Mouse (Mus musculus): ENCODE results near the gene Stap2. TPM values are rescaled to one million over a fixed set of nuclear protein-coding genes. Genes with fewer than 3 reads are reported as not detected.

The Stap2 gene
- 2.3 TPM for polyA plus RNA-seq (2017; shearing (Covaris generic))

DNA sequence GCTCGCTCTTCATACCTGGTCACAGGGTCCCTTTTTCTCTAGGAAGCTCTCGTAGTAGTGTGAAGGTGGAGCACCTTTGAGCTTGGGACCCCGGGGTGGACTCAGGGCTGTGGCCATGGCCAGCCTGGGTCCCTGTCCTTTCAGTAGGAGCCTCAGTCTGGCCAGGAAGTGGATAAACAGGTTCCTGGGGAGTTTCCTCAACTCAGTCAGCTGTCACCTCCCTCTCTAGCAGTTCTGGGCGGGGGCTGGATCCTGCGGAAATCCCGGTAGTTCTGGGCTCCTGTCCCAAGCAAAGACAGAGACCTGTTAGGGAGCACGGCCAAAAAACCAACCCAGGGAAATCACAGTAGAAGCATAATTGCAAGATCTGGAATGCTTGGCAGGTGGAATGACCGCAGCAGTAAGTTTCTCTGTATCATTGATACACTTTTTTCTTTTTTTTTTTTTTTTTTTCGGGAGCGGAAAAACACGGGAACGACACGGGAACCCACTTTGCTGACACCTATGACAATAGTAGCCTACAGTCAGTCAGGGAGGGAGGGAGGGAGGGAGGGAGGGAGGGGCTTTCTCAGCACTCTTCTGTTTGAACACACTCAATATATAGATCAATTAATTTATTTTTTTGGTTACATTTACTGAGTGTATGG, at the start of gene Stap2, which contains the start of gene Mpnd:
TSS of gene Stap2 (minus strand) at position 170 of the 647 bp plus-strand sequence.
TSS of gene Mpnd (plus strand) at position 297 of the 647 bp plus-strand sequence.

DNA sequence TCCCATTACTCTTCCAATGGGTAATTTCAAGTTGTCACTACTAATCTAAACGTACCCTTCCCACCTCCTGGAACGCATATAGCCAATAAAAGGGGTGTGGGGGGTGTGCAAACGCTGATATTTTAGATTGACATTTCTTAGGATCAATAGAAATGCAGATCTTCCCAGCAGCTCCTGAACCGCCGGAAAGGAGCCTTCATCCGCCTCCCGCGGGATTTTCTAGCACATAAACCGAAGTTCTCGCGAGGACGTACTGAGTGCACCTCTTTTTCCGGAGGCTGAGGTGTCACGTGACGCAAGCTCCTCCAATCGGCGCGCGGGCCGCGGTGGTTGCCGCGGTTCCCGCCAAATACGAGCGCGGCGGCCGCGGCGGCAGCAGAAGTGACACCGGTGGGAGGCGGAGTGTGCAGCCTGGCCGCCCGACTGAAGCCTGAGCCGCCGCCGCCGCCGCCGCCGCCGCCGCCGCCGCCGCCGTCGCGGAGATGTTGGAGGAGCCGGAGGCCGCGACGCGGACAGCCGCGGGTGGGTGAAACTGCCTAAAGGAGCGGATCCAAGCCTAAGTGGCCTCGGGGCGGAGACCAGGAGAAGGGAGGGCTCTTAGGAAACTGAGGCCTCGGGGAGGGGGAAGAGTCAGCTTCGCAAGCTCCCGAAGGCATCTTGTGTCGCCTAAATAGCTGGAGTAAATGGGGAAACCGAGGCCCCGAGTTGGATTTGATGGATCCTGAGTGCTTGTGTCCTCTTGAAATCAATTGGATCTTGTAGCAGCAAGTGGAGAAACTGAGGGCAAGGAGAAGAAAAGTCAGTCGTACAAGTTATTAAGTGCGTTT, 34.9 kb upstream of the Stap2 start, which contains the start of gene Chaf1a:
TSS of gene Chaf1a (plus strand) at position 410 of the 827 bp plus-strand sequence.

DNA sequence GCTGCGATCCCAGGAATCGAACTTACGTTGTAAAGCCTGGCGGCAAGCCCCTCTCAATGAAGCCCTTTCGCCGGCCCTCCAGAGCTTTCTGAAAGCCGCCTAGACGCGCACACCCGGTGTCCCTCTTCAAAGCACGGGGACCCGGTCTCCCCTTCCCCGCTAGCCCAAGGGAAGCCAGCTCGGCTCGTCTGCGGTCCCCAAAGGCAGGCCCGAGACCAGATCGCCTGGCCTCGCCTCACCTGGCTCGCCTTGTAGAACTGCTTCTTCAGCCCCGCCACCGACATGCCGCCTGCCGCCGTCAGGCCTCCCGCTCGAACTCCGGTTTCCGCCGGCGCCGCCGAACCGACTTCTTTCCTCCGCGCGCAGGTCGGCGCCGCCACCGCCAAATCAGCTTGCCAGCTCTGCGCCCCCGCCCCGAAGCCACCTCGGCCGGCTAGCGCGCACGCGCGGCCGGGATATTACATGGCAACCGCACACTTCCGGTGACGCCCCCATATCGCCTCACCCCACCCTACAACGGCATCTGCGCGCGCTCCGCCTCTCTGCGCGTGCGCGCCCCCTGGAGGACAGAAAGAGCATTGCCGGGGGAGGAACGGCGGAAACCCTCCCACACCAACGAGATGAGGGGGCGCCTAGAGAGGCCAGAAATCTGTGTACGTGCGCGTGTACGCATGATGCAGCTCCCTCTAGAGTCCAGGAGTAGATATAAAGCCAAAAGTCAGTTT, 31.0 kb upstream of the Stap2 start, which contains the start of gene Sh3gl1:
TSS of gene Sh3gl1 (minus strand) at position 460 of the 725 bp plus-strand sequence.

DNA sequence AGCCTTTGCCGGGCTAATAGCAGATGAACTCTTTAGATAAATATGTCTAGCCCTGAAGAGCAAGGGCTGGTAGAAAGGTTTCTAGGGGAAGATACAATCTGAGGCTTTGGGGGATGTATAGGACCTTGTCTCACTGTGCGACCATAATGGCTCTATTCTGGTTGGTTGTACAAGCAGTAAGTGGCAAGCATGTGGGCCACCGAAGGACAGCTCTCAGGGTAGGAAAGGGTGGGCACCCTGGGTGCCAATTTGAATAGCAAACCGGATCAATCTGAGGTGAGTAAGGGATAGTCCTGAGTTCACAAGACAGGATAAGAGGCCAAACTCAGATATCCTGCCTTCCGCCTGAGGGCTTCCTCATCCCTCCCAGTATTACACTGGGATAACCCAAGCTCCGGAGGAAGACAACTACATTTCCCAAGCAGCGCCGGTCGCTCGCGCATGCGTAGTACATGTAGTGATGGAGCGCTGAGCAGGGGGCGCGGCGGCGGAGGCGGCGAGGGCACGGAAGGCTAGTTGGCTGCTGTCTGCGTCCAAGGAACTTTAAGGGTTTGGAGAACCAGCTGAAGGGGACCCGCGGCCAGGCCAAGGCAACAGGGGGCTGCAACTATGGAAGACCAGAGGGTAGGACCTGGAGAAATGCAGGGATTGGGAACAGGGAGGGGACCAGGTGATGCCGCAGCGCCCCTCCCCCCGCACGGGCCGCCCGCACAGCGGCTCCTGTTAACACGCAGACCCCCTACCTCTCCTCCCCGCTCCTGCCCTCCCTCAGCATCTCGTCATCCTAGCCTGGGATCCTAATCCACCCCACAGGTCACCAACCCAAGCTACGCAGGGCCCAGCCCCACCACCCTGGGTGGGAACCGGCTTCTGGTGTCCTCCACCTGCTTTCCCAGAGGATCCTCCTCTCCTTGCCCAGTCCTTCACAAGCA, 19.1 kb downstream of the Stap2 start, which contains the start of gene Fsd1:
TSS of gene Fsd1 (plus strand) at position 480 of the 932 bp plus-strand sequence.

DNA sequence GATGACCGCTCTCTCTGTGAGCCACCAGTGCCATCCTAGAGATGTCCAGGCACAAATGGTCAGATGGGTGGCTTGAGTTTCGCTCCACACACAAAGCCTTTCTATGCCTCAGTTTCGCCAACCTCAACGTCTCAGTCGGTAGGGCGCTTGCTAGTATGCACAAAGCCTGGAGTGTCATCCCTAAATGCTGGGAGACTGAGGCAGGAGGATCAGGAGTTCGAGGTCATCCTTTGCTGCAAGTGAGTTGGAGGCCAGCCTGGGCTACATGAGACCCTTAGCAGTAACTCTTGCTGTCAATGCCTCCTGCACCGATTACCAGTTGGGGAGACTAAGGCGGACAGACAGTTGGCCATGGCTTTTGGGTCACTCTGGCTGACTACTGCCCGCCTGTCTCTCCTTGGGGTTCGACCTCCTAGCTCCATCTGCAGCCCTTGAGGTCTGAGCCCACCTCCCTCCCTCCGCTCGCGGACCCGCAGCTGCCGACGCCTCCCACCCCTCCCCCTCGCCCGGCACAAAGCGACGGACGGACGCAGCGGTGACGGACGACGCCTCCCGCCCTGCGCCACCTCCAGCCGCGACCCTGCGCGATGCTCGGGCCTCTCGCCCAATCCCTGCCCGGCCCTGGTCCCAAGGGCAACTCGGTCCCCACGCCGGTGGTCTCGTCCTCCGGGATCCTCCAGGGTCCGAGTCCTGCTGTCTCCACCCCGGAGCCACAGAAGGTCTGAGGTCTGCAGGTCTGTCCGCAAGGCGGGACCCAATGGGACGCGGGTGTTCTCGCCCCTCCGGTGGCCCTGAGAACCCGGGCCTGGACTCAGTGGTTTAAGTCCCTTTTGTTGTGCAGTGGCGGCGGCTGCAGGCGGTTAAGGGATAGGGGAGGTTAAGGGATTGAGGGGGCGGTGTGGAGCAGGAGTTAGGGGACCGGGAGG, 35.2 kb downstream of the Stap2 start, which contains the start of gene Shd:
TSS of gene Shd (plus strand) at position 502 of the 926 bp plus-strand sequence.

DNA sequence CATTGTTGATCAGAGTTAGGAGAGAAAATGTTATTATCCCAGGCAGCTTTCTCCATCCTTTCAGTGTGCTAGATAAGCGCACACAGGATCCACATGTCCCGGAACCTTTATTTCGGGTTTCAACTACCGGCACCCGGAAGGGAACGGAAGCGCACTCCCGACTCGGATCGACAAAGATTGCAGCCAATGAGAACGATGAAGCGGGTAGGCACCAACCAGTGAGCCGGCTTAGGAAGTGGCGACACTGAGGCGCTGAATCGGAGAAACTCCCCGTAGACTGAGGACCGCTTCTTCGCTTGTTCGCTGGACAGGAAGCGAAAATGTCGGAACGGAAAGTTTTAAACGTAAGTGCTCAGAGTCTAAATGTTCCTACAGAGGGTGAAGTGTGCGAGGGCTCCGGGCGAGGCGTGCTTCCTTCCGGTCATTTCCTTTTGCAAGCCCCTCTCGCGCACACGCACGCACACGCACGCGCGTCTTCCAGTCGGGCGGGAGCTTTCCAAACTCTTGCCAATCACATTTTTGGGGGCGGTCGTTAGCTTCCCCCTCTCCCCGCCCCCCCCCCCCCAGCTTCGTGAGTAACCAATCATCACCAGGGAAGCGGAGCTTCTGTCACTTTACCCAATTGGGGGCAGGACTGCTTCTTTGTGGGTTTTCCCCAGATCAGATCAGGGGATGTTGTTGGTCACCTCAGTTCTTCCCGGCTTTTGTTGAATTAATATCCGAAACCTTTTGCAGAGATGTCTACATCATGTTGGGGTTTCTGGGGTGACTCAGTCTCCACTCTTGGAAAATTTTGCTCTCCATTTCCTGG, 46.3 kb downstream of the Stap2 start, which contains the start of gene Yju2:
TSS of gene Yju2 (plus strand) at position 182 of the 811 bp plus-strand sequence.

DNA sequence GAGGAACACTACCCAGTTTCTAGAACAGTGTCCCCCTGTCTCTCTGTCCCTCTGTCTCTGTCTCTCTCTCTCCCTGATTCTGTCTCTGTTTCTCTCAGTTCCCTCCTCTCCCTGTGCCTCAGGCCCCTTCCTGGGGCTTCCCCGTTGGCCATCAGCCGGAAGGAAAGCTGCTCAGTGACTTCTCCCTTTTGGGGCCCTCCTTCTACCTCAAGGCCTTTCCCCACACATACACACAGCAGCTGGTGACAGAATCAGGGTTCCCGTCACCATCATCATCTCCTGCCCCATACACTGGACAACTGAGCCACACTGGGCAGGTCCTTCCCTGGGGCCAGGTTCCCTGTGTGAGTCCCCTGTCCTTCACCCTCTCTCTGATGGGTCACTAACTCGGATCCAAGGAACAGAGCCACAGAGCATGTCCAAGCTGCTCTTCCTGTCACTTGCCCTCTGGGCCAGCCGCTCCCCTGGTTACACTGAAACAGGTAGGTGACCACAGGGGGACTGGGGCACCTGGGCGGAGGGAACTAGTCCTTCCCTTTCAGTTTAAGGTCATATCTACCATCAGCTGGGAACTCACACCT, 52.8 kb downstream of the Stap2 start, which contains the start of gene Ebi3:
TSS of gene Ebi3 (plus strand) at position 194 of the 581 bp plus-strand sequence.

DNA sequence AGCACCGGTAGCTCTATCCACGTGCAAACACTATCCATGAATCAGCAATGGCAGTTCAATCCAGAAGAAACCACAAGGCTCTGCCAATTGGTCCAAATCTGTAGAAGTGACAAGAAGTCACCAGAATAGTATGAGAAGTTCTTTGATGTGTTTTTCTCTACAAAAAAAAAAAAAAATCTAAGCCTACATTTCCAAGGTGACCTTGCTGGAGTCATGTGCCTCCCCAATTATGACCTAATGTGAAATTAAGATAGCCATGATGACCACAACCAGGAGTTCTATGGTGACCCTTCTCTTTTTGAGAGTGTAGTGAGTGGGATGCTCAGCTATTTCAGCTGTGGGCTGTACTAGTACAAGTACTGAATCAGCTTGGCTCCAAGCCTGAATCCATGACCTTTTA, 56.0 kb downstream of the Stap2 start, which contains the start of gene Zfp119b:
TSS of gene Zfp119b (minus strand) at position 101 of the 400 bp plus-strand sequence.

Other genes starting within 250 kb of the Stap2 start
- gene Zfp119a, start 126.7 kb downstream of the Stap2 start, polyA plus RNA-seq (2017; shearing (Covaris generic)) = 17.7 TPM
- gene Zfp959, start 113.5 kb downstream of the Stap2 start, polyA plus RNA-seq (2017; shearing (Covaris generic)) = 37.1 TPM
- gene Zfp119b, start 56.1 kb downstream of the Stap2 start, polyA plus RNA-seq (2017; shearing (Covaris generic)) = 6.9 TPM
- gene Ebi3, start 52.9 kb downstream of the Stap2 start, polyA plus RNA-seq (2017; shearing (Covaris generic)) = 0.33 TPM
- 32.0 TPM for gene Yju2, start 46.5 kb downstream of the Stap2 start, polyA plus RNA-seq (2017; shearing (Covaris generic))
- 1.0 TPM for gene Shd, start 35.1 kb downstream of the Stap2 start, polyA plus RNA-seq (2017; shearing (Covaris generic))
- gene Fsd1, start 19.1 kb downstream of the Stap2 start, polyA plus RNA-seq (2017; shearing (Covaris generic)) = not detected
- 158 TPM for gene Mpnd, start 127 bp upstream of the Stap2 start, polyA plus RNA-seq (2017; shearing (Covaris generic))
- 137 TPM for gene Sh3gl1, start 31.1 kb upstream of the Stap2 start, polyA plus RNA-seq (2017; shearing (Covaris generic))
- 1.3 TPM for gene Chaf1a, start 34.9 kb upstream of the Stap2 start, polyA plus RNA-seq (2017; shearing (Covaris generic))
- 64.9 TPM for gene Ubxn6, start 69.4 kb upstream of the Stap2 start, polyA plus RNA-seq (2017; shearing (Covaris generic))
- gene Hdgfl2, start 74.0 kb upstream of the Stap2 start, polyA plus RNA-seq (2017; shearing (Covaris generic)) = 113 TPM
- not detected for gene Plin4, start 104.2 kb upstream of the Stap2 start, polyA plus RNA-seq (2017; shearing (Covaris generic))
- gene Plin5, start 112.0 kb upstream of the Stap2 start, polyA plus RNA-seq (2017; shearing (Covaris generic)) = not detected
- not detected for gene Lrg1, start 116.4 kb upstream of the Stap2 start, polyA plus RNA-seq (2017; shearing (Covaris generic))
- not detected for gene Sema6b, start 134.8 kb upstream of the Stap2 start, polyA plus RNA-seq (2017; shearing (Covaris generic))
- gene Tnfaip8l1, start 156.9 kb upstream of the Stap2 start, polyA plus RNA-seq (2017; shearing (Covaris generic)) = 22.7 TPM
- 48.9 TPM for gene Mydgf, start 178.3 kb upstream of the Stap2 start, polyA plus RNA-seq (2017; shearing (Covaris generic))
- gene Dpp9, start 213.3 kb upstream of the Stap2 start, polyA plus RNA-seq (2017; shearing (Covaris generic)) = 44.4 TPM